Mouse (Mus musculus) lung, postnatal 36 days (tissue): Measurements from ENCODE around the gene Cep128.

Experiments
- DNase-seq: peaks from one replicate; pipeline ENCODE4 v3.0.0; 2022; ENCODE audit warnings: mixed read lengths

Cep128 gene

DNA sequence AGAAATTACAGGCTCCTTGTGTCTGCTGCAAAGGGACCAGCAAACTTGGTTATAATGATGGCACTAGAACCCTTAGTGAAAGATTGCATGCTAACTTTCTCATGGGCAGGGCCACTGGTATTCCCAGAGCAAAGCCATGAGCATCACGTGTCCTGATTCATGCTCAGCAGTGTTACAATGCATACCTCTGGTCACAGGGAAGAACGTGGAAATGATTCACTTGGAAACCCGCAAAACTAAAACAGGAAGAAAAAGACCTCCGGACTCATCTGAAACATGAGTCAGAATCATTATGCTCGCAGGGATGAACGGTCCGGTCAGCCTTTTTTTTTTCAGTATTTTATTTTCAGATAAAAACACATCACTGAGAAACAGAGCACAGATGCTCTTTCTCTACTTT lies 78.4 kb downstream of the Cep128 start:
- DNase-seq = no peak

DNA sequence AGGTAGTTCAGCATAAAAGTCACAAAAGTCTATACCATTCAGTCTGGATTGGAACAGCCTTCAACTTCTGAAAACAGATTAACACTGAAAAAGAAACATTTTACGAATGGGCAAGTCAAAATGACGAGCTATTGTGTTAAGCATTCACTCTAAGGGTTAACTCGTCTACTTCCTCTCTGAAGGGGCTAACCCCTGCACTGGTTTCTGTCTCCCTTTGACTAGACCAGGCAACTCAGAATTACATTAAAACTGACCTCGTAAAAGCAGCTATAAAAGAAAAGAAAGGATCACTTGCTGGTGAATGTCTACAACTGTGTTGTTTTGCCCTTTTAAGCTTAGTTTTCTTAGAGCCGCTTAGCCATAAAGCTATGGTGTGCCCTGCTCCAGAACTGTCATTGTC lies 79.2 kb downstream of the Cep128 start:
- DNase-seq = no peak

DNA sequence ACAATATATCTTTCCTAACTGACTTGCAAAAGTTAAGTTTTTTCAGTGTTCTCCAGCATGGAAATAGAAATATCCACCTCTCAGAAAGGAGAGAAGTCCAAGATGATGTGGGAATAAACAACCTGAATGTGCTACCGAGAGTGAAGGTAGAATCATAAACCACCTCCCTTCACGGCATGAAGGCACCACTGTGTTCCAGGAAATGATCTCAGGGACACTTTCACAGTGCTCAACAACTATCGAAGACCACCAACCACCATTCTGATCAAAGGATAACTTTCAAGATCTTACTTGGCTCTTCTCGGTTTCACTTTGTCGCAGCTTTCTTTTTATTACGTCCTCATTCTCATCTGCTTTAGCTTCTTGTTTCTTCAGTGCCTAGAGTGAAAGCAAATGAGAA lies 85.5 kb downstream of the Cep128 start:
- DNase-seq = no peak

DNA sequence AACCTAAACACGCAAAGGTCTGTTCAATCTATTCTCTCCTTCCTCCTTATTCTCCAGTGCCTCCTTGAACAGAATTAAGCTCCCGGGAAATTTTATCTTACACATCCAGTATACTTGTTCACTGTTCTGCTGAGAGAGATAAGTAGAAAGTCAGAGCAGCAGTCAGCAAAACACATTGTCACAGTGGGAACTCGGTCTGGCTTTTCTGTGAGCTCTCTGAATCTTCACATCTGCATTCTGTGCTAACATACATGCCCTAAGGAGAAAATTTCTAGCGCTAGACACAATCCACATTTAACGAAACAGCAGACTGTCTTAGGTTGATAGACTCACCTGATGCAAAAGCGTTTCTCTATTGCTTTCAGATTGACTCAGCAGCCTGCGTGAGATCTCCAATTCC lies 88.3 kb downstream of the Cep128 start:
- DNase-seq = no peak

DNA sequence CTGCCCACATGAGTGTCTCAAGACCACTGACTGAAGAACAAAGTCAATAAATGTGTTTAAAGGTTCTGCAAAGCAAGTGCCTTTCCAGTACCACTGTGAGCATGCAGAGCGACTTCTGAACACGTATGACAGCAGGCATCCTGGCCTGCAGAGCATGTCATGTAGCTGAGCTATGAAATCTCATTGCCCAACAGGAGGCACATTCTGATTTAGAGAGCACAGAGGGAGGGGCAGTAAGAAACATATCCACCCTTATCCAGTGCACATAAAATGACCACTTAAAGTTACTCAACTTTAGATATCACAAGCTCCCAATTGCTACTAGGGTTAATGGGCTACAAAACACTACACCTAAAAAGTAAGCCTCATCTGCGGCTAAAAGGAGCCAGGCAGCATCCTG lies 88.8 kb downstream of the Cep128 start:
- DNase-seq = no peak

DNA sequence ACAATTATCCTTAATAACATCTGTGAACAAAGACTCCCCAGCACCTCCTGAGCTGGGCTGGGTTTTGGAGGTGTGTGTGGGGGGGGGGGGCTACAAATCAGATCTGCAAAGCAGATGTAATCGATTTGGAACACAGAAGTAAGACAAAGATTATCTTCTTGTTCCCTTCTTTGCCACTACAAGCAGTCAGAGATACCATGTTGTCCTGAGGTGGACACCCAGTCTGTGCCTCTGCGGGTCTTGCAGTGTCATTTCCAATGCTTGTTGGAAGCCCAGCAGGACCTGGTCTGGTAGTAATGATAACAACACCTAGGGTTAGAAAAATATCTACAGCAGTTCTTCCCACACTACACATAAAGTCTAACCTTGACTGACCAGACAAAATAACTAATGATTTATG lies 110.3 kb downstream of the Cep128 start:
- no peak for DNase-seq

DNA sequence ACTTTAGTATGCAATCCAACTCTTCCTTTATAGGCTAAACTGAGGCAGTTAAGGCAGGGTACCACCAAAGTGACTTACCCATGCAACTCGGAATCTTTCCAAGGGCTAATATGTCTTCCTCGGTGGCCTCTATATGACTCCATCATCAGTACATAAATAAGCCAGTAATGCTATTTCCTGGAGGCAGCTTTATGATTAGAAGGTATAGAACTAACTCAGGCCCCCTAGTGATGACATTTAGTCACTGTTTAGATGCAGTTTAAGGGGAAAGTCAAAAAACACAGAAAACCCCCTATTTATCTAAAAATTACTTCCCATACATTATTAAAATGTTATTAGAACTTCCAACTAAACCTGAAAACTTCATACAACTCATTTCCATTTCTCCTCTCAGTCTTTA lies 114.6 kb downstream of the Cep128 start:
- no peak for DNase-seq

DNA sequence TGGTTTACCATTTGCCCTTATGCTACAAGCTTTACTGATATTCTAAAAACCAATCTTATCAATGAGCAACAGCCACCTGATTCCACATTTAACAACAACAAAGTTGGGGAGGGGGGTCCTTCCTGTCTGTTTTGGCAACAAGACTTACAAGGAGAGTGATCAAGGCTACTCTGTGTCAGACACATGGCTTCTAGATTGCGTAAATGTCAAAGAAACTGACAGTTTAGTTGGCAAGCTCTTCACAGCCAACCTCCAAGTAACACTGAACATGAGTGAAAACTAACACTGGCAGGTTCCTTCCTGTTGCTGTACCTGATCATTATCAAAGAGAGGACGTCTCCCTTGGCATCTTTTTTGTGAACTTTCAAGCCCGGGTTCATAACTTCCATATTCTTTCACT lies 115.2 kb downstream of the Cep128 start:
- no peak for DNase-seq

DNA sequence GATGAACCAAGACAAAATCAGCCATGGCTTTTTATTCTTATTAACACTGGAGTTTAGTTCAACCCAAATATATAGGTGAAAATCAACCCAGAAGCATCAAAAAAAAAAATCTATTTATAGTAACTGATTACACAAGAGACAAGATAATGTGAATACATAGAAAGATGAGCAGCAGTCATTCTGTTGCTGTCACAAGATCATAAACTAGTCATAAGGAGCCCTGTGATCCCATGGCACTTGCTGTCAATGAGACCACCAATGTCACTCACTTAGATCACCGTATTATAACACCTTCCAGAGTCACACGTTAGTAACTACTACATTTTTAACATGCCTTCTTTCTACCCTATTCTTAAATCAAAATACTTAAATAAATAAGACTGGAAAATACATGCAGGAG lies 118.2 kb downstream of the Cep128 start:
- no peak for DNase-seq

DNA sequence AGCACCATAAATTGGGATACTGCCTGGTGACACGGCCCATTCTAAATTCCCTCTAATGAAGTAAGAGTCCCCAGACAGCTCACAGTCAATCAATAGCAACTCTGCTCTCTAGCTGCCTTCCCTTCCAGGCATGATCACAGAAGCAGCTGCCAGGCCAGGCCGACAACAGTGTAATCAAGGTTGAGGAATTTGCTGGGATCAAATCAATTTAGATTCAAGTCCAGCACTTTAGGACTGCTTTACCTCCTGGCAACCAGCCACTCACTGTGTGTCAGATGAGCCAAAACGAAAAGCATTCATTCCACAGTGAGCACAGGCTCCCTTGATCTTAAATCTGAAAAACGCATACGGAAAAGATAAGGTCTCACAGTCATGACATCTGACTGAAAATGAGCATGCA lies 118.7 kb downstream of the Cep128 start:
- DNase-seq = no peak

DNA sequence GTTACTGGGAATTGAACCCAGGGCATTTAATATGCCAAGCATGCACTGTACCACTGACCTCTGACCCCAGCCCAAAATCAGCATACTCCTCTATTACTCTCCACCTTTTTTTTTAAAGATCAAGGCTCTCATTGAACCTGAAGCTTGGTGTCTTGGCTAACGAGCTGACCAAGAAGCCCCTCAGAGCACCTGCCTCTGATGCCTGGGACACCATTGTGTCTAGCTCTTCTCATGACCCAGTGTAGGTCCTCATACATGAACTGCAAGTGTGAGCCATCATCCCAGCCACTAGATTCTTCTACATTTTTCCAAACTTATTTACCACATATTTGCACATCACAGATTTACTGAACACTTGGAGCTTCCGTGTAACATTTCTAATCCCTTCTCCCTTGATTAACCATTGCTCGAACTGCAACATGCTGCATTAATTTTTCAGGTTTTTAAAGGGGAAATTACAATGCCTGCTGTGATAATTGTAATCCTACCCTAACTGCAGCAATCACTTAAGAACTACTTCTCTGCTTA lies 119.3 kb downstream of the Cep128 start:
- no peak for DNase-seq

DNA sequence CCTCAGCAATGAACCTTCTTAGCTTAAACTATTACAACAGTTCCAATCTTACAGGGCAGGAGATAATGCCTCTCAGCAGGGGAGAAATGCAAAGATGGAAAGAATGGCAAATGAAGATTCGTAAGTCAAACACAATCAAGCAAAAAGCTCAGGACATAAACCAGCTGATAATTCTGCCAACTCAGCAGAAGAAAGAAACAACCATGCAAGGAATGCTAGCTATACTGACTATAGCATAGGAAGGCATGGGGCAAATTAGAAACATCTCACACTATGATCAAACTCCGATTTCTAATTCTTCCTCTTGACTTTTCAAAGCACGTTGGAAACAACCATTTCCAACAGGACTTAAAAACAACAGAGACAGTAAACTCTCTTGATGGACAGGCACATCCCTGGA lies 120.5 kb downstream of the Cep128 start:
- no peak for DNase-seq

DNA sequence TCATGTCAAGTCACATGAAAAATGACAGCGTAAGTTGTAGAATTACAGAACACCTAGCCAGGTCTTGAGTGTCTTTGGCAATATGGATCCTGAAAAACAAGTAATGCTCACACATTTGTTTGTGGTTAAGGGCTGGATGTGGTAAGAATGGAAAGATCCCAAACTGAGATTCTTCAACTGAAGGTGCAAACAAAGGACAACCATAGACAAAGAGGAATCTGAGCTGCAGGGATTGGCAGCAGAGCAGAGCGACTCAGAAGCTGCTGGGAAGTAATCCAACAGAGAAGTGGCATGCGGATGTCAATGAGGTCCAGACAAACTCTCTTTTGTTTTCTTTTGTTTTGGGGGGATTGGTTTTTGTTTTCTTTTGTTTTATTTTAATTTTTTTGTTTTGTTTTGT lies 121.4 kb downstream of the Cep128 start:
- no peak for DNase-seq

DNA sequence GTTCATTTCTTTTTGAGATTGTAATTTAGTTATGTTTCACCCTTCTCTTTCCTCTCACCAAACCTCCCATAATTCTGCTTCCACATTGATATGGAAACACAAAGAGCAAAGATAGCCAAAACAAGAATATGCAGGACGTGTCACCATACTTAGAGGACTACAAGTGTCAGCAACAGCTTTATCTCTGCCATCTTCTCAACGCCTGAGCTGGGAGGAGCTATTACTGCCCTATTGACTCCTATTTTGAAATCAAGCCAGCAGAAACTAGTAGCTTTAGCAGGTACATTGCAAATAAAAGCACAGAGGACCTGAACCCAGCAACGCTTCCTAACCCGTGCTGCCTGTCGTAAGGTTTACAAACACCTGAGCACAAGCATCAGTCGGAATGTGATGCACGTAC lies 127.9 kb downstream of the Cep128 start:
- DNase-seq = no peak

DNA sequence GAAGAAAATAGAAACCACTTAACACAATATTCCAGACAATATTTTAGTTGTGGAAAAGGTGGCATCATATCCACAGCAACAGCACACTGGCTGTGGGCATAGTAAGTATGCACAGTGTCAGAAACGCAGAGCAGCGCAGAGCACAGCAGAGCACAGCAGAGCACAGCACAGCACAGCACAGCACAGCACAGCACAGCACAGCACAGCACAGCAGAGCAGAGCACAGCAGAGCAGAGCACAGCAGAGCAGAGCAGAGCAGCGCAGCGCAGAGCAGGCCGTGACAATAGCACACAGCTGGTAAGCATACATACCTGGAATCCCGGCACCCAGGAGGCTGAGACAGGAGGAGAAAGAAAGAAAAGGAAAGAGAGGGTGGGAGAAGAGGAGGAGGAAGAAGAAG lies 129.4 kb downstream of the Cep128 start:
- DNase-seq = no peak

DNA sequence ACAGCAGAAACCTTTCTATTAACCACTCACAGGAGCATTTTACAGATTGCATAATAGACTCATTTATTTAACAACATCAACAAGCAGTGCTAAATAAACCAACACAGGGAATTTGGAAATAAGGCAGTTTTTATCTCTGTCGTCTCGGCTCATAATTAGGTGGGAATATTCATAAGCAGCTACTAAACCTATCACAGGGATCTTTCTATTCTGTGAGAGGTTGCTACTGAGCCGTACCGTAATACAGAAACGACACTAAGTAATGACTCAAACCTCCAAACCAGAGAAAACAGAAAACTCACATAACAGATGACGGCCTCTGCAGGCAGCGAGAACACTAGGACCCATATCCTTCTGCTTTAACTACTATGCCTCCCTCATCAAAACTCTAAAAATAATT lies 163.6 kb downstream of the Cep128 start:
- DNase-seq = no peak

DNA sequence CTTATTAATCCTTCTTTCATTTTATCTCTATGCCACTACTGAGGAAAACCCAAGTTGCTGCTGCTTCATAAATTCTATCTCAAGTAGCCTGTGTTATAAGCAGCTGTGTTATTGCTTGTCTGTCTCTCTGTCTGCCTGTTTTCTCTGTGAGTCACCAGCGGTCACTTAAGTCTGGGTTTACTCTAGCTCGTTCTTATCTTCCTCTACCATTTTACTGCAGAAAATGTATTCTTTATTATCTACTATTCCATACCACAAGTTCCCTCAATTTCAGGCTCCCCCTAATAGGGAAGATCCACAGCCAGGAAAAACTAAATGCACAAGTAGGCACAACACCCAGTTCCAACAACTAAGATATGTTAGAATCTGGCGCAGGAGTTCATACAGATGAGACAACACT lies 178.7 kb downstream of the Cep128 start:
- no peak for DNase-seq

DNA sequence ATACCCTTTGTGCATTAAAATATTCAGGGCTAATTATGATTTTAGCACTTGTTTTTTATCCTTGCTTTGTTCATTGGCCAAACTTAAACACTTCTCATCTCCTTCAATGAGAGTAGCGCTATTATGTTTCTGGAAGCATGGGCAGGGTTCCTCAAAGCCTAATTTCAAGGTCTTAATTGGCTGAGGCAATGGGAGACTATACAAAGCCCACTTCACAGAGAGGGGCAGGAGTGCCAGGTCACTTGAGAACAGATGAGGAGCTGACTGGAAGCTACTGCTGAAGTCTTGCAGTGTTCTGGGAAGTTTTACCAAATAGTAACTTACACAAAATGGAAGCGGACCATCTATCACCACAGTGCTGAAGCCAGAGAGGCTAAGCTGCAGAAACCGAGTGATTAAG lies 179.9 kb downstream of the Cep128 start:
- no peak for DNase-seq

DNA sequence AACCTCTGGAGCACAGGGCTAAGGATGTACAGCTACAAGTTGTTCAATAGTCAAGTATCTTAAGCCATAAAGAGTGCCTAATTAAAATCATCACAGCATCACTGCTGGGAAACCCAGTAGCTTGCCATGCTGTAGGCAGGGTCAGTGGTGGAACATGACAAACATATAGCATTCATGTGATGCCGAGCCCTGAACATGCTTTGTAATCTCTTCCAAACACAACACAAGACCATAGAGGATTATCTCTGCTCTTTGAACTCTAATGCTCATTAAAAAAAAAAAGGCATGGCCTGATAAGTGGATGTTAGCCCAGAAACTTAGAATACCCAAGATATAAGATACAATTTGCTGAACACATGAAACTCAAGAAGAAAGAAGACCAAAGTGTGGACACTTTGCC lies 181.7 kb downstream of the Cep128 start:
- DNase-seq = no peak

DNA sequence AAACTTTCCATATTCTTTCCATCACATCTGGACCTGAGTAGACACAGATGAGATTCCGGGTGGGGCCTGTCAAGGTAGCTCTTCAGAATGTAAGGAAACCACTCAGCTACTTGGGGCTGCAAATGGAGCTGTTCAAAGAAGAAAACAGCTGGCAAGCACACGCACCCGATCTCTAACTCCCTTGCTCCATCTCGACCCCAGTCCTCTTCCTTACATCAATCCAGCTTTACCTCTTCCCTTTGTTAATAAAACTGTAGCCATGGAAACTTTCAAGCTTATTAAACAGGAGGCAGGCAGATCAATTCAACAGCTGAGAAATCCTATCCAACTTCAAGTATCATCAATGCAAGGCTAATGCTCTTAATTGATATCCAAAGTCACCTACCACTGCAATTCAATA lies 195.1 kb downstream of the Cep128 start:
- DNase-seq = no peak

DNA sequence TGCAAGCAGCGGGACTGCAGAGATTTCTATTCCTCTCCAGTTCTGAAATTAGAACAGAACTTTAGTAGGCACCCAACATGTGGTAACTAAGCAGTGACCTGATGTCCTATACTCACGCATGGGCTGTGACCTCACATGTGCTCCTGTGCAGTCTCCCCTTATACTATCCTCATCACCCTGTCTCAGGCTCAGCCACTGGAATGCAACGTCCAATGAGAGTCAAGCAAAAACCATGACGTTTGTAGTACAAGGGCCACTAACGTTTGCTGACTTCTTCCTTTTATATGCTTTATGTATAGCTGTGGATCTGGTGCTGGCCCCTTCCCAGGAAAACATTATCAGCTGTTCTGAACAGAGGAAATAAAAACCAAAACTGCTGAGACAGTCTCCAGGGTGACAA lies 198.6 kb downstream of the Cep128 start:
- no peak for DNase-seq

DNA sequence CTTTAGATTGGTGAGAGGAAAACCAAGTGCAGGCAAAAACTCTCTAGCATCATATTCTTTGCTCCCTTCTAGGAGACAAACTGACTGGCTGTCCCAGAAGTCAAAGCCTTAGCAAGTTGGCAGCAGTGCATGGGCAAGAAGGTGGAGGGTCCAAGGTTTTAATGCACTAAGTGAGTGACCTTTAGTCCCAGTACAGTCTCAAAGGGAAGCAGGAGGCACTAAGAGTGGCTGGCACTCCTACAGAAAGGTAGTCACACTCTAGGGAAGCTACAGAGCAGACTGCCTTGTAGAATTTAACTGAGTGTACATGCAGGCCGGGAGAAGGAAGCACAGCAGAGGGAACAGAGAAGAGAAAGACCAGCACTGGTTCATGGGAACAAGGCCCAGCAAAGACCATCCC lies 199.6 kb downstream of the Cep128 start:
- DNase-seq = no peak

DNA sequence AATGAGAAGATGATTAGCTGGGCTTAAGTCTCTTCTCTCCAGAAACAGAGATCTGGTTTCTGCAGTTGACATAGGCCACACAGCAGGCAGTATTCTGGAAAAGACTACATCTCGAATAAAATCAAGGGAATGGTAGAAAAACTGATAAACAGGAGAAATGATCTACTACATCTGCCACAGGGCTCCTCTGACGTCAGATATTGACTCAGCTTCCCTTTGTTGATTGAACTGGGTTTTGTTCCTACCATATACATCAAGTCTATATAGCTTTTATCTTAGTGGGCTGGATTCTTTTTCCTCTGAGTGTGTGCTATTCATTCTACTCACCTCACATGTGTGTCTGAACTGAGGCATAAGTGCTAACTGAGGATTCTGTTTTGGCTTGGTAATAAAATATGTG lies 200.3 kb downstream of the Cep128 start:
- no peak for DNase-seq

DNA sequence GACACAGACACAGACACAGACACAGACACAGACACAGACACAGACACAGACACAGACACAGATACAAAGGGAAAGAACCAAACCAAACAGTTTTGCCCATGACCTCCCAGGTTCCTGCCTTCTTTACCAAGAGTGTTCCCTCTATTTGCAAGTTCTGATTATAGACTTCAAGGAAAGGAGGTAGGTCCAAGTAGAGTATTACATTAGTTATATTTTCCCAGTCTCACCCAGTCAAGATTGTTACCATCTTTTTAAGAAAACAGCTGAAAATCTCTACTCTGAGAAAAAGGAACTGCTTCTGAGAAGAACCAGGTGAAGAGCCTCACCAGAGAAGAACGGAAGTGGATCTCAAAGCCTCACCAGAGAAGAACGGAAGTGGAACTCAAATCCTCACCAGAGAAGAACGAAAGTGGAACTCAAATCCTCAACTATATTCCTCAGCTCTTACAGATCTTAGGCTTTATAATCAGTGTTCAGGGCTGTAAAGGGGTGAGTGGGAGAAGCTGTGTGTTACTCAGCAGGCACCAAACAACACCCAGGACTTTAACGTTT lies 200.8 kb downstream of the Cep128 start:
- DNase-seq = no peak

DNA sequence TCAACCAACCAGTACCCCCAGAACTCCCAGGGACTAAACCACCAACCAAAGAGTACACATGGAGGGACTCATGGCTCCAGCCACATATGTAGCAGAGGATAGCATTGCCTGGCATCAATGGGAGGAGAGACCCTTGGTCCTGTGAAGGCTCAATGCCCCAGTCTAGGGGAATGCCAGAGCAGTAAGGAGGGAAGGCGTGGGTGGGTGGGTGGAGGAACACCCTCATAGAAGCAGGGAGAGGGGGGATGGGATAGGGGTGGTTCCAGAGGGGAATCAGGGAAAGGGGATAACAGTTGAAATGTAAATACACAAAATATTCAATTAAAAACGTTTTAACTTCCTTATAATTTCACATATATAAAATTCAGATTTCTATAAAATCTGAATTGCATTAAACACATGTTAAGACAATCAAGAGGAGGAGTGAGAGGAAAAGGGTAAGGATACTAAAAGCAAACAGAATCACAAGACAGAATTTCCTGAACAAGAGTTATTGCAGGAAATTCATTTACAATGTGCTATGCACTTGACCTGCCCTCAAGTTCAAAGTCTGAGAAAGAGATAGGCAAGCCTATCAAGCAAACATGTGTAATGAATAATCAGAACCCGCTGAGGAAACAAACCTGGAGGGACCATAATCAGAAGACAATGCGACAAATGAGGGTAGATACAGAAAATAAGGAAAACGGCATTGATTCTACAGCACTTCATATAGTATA lies 207.2 kb downstream of the Cep128 start:
- DNase-seq = no peak
